Mouse (Mus musculus) embryo, embryonic 11 days (tissue): ENCODE data around the gene Hmga1.

Experiments
- DNase-seq: peaks from one replicate; pipeline ENCODE4 v3.0.0-alpha.2; 2015

Hmga1 gene

DNA sequence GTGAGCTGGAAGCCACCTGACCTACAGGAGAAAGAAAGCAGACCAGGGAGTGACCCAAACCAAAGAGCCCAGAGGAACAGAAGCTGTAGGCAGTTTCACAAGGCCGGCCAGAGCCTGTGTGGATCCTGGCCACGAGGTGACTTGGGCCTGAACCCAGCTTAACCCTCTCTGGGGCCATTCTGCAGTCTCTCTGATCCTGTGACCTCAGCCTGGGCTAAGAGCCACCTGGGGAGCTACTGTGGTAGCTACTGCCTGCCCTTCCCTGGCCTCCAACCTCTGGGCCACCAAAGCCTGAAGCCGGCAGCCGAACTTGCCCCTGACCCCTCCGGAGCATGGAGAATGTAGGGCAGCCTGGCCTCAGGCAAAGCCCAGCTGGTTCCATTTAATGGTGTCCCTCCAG, 27.5 kb upstream of the Hmga1 start:
- no peak for DNase-seq

DNA sequence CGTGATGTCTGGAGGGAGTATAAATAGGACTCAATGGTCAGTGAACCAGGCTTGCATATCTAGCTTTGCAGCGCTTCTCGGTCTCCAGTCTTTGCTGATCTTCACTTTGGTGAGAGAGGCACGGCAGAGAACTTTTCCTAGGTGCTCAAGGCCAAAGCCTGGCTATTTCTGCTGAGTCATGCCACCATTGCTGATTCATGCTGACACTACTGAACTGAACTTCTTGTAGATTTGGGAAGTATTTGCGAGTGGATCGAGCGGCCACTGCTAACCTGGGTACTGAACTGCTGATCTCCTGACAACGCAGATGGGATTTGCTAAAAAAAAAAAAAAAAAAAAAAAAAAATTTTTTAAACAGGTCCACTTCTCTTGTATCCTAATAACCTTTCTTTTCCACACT, 24.2 kb upstream of the Hmga1 start:
- no peak for DNase-seq

DNA sequence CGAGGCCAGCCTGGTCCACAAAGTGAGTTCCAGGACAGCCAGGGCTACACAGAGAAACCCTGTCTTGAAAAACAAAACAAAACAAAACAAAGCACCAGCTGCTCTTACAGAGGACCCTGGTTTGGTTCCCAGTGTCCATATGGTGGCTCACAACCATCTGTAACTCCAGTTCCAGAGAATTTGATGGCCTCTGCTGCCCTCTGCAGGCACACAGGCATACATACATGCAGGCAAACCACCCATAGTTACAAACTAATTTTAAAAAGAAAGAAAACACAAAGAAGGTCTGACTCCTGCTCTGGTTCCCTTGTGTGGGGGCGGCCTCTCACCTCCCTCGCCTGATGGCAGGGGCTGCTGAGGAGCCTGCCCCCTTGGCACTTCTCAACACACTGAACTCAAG, 22.9 kb upstream of the Hmga1 start:
- DNase-seq = no peak

DNA sequence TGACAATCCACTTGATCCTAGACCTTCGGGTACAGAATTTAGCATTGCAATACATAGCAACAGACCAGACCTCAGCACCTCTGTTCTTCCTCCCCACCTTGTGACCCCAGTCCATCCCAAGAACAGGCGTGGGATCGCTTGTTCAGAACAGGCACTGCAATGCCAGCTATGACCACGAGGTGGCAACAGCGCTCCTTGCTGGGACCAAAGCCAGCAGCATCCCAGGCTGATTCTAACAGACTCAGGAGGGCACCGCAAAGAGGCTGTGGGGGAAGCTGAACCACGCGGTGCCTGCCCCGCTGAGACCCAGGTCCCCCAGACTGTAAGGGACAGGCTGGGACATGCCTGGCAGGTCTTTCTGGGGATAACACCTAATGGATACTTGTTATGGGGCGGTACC, 21.6 kb upstream of the Hmga1 start:
- DNase-seq = peak; percentile 92

DNA sequence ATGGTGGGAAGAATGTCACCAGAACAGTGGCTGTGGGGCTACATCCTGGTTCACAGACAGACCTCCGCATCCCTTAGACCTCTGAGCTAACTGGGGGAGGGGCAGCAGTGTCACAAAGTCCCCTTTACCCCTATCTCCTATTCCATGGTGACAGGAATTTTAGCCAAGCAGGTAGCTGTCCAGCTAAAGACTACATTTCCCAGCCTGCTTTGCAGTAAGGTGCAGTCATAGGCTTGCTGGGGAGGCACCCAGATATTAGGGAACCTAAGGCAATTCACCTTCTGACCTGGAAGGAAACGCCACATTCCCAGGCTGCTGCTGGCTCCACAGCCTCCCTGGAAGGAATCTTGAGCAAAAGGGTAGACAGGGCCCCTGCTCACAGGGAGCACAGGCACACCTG, 15.0 kb upstream of the Hmga1 start:
- DNase-seq = no peak

DNA sequence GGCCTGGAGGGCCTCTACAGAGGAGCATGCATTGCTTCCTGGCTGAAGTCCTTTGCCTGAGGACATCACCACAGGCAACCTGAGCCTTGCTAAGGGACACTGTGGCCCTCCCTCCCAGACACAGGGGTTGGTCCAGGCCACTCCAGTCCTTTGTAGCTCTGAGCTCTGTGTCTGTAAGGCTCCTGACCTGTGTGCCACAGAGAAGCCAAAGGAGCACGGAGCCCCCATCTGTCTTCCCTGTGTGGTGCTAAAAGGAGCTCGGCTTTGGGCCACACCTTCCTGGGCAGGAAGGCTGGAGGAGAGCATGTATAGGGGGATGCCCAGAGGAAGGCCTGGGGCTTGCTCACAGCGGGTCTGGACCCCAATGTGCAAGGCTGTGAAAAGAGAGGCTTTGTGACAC, 14.3 kb upstream of the Hmga1 start:
- DNase-seq = no peak

DNA sequence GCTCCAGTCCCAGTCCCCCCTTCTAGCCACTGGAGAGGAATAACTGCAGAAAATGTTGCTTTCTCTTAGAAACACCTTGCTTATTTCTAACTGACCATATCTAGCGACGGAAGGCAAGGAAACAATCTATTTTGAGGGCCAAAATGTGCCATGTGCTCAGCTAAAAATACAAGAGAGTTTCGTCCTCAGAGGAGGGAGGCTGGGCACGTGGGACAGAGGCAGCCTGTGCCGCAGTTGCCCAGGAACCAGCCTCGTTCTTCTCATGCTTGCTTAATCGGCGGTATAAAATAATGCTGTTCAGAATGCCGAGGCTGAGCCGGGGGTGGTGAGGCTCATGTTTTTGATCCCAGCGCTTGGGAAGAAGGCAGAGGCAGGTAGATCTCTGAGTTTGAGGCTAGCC, 11.7 kb upstream of the Hmga1 start:
- no peak for DNase-seq

DNA sequence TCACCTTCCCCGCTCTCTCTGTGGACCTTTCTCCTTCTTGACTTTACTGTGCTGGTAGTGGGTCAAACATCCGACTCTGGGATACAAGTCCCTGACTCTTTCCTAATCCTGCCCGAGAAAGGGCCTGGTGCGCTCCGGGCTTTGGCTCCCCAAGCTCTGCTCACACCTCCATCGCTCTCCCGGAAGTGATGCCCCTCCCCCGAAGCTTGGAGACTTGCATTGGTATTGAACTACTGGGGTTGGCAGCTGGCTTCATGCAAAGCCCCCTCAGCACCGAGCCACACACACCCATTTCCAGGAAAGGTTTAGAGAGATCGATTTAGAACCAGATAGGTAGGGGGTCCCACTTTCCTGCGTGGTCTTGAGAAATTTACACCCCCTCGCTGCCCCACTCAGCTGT, 10.3 kb upstream of the Hmga1 start:
- peak; percentile 39 for DNase-seq

DNA sequence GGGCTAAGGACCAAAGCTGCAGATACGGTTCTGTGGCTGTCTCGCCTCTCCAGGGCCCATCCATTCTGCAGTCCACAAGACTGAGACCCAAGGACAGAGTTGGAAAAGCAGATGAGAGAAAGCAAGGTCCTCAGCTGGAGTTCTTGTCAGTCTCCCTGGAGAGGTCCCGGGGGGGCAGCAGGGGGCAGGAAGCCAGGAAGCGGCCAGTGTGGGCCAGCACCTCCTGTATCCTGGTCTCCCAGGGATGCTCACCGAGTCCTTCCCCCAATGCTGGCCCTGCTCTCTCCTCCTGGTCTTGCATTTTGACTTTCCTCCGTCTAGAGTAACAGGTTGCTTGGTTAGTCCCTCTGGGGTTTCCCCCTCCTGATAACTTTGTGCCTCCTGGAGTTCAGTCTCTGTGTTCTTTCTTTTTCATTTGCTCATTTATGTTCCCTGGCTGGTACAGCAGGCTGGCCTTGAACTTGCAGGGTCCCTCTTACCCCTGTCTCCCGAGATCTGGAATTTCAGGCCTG, 9.7 kb upstream of the Hmga1 start:
- no peak for DNase-seq

DNA sequence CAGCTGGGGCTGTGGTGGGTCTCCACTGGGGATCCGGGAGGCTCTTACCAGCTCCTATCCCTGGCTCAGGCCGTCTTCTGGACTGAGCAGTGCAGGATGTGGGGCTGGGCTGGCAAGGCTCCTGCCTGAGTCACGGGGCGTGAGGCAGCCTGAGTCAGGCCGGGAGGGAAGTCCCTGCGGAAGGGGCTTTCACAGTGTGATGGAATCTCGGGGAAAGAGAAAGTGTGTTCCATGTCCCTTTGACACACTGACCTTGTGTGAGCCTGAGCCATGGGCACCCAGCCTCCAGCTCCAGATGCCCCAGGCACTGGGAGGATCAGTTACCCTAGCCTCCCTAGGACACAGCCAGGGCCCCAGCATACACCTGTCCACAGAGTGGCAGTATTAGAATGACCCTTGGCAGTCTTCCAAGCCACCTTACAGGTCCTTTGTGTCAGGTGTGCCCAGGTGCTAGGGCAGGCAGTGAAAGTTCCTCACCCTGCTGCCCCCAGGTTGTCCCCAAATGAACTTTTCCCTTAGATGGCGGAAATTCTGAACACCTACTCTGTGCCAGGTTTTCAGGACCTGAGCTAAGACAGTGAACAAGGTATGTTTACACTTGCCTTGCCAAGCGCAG, 8.9 kb upstream of the Hmga1 start:
- no peak for DNase-seq

DNA sequence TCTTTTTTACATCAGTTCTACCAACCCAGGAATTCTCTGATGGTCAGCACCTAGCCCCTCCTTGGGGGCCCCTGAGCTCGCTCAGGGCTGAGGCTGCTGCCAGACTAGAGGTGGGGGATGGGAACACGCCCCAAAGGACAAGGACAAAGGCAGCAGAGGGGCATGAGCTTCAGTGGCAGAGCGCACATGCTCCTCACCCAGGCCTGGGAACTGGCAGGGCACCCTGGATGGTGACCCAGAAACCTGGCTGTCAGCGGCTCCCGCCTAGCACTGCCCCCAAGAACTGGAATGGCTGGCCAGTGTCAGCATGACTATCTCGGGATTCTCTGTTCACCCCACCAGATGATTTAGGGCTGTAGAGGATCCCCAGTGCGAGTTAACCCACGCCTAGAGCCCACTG, 7.1 kb upstream of the Hmga1 start:
- no peak for DNase-seq

DNA sequence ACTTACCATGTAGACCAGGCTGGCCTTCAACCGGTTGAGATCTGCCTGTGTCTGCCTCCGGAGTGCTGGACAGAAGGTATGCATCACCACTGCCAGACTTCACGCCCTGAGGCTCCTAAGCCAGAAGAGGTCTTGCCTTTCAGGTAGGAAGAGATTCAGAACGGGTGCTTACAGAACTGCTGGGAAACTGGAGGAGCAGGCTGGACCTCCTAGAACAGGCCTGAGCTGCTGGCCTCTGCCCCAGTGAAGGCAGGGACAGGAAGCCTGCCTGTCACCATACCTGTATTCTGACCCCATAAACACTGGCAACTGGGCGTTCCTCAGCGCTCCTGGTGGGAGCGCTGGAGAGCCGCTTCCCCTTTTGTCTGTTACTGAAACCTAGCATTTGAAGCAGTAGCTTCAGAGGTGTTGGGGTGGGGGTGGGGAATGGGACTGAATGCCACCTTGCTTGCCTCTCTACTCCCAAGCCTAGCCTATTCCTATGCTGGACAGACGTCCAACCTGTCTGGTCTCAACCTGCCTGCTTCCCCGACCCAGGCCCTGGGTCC, 4.8 kb upstream of the Hmga1 start:
- no peak for DNase-seq

DNA sequence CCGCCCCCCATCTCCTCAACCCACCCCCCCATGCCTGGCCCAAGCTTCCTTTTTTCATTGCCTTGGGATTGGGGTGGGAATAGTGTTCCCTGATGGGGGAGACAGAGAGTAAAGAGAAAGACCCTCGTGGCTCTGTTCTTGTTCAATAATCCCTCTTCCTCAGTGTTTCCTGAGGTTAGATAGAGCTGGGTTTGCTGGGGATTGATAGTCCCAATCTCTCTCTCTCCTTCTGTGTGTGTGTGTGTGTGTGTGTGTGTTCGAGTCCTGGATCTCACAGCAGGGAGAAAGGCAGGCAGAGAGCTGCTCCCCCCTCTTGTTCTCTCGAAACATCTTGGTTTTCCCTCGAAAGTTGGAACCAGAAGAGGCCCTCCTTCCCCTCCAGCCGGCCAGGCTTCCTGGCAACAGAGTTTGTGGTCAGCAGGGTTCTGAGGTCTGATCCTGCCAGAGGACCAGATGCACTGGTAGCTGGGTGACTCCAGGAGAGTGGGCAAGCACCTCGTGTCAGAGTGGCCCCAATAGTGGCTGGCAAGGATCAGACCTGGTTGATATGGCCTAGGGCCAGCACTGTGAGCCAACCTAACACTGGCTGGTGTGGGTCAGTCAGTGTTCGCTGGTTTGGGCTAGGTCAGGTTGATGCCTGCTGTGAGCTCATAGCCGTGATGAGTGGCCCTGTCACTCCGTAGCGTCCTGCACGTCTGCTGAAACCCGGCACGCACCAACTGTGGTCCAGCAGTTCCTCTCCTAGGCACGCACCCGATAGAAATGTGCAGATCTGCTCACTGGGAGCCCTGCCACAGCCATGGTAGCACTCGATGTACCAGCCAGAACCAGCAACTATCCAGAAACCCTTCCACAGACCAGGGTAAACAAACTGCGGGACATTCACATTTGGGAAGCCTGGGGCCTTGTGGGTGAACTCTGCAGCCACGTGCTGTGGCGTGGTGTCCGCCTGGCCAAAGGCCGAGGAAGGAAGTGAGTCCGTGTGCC, 3.8 kb upstream of the Hmga1 start:
- DNase-seq = no peak

DNA sequence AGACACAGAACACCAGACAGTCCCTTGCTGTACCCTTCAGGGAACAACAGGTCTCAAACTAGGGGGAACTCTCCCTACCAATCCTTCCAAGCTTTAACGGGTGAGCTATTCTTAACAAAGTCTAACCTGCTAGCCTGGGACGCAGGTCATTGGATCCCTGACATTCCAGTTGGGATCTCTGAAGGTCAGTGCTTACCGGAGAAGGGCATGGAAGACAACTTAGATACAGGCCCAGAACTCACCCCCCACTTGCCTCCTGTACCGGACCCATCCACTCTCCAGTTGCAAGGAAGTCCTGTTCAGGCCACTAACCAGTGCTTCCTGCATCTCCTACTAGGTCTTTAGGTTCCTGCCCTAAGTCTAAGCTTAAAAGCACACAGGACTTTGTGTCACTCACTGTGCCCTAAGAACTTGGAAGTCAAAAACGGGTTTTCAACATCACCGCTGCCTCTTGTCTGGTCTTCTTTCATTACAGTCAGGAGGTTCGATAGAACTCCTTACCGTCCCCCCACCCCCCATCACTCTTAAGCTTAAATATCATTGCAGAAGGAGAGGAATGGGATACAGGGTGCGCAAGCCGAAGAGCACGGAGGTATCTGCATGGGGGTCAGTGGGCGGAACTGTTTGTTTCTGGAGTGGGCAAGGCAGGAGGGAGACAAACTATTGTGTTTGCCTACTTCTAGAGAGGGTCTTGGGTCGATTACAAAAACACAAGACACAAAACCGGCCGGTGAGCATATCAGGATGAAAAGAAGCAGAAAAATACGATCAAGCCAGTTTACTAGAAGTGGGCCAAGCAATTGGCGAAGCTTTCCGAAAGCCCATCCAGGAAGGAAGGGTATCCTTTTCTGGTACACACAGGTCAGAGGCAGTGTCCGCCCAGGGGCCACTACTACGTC, 2.0 kb upstream of the Hmga1 start:
- DNase-seq = no peak

DNA sequence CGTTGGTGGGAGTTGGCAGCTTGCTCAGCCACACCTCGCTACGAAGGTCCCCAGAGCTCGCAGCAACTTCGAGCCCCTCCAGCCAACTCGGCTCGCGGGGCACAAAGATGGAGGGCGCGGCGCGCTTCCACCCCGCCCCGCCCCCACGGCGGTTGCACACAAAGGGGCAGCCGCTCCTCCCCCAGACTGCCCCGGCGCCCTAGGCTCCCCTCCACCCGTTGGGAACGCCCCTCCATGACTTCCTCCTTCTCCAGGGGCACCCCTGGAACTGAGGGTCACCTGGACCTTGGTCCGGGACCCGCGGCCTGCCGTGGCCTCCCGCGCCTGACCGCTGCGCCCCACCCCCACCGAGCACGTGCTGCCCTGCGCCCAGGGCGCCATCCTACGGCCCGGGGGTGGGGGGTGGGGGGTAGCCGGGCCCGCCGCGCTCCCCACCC, 1.2 kb upstream of the Hmga1 start:
- DNase-seq = peak; percentile 93

DNA sequence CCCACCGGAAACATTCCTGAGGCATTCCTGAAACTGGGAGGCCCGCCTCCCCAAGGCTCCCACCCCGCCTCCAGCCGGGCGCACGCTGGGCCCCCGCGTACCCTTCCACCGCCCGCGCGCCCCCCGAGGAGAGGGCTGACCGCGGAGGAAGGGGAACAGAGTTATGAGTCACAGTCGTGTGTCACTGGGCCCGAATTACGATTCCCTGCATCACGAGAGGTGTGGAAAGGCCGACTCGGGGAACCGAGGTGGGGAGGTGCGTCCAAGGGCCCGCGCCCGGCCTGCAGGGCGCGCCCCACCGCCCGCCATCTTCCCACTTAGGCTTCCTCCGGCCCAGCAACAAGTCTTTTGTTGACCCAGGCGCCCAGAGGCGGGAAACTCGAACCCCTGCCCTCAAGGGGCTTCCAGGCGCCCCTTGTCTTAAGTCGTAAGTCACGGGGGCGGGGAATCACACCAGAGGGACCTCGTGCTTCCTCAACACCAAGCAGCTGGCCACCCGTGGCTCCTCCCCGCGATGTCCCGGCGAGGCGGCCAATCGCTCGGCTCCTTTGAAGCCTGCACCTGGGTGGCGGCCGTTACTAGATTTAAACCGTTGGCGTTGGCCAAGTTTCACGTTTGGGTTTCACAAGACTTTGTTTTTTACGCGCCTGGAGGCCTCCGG, 655 bp upstream of the Hmga1 start:
- DNase-seq = peak; percentile 96

DNA sequence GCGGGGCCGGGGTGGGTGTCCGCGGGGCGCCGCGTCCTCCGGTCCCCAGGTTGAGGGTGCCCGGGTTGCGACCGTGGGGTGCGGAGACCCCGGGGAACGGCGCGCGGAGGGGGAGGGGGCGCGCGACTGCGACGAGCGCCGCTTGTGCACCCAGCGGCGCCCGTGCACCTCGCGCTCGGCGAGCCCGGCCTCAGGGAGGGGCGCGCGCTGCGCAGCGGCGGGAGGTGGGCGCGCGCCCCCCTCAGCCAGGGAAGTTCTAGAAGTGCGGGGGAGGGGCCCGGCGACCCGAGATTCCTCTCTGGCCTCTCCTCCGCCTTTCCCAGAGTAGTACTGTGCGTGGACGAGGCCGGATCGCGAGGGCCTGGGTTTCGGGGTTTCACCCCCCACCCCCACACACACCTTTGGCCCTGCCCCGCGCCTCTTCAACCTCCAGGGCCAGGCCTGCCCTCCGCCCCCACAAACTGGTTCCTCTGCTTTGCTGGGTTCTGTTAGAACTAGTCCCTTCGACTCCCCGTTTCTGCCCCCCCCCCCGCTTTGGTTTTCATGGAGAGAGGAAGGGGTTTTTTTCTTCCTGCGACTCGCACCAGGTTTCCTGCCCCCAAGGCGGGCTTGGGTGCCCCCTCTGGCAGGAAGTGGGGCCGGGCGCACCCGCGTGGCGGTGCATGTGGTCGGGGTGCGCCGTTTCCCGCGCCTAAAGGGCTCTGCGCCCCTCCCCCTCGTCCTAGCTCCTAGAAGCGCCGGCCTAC, 1.1 kb downstream of the Hmga1 start:
- peak; percentile 88 for DNase-seq

DNA sequence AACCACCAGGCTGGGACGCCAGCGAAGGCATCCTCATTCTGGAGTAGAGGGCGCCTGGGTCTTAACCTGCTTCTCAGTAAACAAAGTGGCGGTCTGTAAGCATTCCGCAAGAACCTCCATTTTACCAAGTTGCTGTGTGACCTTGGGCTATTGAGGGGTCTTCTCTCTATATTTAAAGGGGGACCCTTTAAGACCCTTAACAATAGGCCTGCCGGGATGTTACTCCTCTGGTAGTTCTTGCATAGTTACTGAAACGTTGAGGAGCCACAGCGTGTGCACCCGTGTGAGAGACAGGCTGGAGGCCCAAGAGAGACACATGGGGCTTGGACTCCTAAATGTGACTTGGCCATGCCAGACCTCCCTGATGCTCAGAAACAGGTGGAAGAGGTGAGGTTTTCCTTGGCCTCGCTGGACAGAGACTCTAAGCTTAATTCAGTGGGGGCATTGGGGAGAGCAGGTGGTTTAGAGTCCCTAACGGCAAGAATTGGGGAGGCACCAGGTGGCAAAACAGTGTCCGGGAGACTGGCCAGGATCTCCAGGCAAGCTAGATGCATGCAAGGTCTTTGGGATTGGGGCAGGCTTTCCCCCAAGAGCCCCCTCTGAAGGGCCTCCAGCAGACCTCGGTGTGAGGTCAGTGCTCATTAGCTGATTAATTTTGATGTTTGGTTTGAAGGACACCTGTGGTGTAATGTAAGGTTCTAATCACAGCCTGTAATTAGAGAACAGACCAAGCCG, 1.8 kb downstream of the Hmga1 start:
- DNase-seq = peak; percentile 32

DNA sequence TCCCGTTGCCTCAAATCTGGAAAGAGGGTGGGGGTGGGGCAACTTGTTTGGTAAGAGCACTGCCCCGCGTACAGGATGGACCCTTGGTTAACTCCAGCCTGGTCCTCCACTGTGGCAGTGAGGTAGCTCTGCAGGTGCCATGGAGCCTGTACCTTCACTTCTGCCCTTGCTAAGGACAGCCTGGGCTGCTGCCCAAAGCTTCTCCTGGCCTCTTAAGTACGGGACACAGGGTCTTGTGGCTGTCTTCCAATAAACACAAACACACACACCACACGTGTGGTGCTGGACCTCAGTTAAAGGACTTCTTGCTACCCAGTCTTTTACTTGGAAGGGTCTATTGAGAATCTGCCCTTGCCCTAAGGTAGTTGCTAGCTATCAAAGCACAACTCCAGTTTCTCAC, 2.5 kb downstream of the Hmga1 start:
- no peak for DNase-seq

DNA sequence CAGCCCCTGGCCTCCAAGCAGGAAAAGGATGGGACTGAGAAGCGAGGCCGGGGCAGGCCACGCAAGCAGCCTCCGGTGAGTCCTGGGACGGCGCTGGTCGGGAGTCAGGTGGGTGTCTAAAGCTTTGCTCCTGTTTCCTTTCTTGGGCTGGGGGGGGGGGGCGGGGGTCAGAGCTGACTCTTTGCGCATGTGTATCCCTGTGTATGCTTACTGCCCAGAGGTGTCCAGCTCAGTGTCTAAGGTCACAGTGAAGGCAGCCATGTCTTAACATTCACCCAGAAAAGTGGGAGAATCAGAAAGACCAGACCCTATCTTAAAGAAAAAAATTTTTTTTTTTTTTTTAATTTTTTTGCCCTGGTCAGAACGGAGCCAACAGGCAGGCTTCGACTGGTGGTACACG, 3.3 kb downstream of the Hmga1 start:
- DNase-seq = no peak
